Mouse (Mus musculus) erythroid progenitor cell, adult 5-6 weeks (primary cell): Measurements from ENCODE around the gene Fhit. TPM values are rescaled to one million over a fixed set of nuclear protein-coding genes. Genes with fewer than 3 reads are reported as not detected.
"Not testable (repeated sequence)": the region's sequence is repeated elsewhere in the genome, so short reads cannot be mapped to it uniquely, and the experiment has no call there.

Experiments used
- ATAC-seq: replicated peaks from 2 replicates; pipeline ENCODE4 v1.8.0; 2016; ENCODE audit warnings: moderate number of reproducible peaks, mild to moderate bottlenecking, moderate TSS enrichment, inconsistent platforms; ENCODE audit not compliant: poor library complexity, low FRiP score, severe bottlenecking
- total RNA-seq, 2 experiments: library from RNA; stranded (forward) in 1 of 2; stranded (reverse) in 1 of 2; fragments of 150-400 nt in 1 of 2; fragments of 186-747, 209-891 nt in 1 of 2; gene quantifications; 2 replicates each; pipeline versions ENCODE4 v1.2.3 to v1.2.4; 2015 to 2017; ENCODE audit warnings: low replicate concordance in 2 of 2

The Fhit gene
- total RNA-seq (2015; ENCODE audit: low replicate concordance) (4.3 TPM in 1 of 2 replicates, not detected in the other), total RNA-seq (2017; ENCODE audit: low replicate concordance) (not detected in 2 replicates)

DNA sequence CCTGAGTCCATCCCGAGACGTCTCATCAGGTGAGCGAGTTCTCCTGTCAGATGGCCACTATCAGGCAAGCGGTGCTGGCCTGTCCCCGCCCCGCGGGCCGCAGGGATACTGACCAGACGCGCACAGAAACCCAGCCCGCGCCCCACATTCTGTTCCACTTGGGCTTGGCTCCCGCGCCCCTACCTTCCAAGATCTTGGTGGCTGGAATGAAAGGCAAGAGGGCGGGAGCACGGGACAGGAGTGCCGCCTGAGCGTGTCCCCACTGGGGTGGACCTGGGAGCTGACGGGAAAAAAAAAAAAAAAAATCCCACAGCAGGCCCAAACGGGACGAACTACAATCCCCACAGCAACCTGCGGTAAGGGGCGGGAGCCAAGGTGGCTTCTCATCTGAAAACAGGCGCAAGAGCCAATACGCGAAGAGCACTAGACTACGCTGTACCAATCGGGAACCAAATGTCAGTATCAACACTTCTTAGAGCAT, at the start of gene Fhit:
Gene Fhit (minus strand): TSS at position 285 of the 481 bp plus-strand sequence.
- ATAC-seq, result peak; percentile 39; the same call in 1 of the 2 replicates

- ATAC-seq, result no peak
These were observed 45.0 kb upstream of the Fhit start for GRCm38 (mm10) chr14:11206786-11207185.

- no peak for ATAC-seq
These were observed 907 bp downstream of the Fhit start for GRCm38 (mm10) chr14:11160806-11161450.

DNA sequence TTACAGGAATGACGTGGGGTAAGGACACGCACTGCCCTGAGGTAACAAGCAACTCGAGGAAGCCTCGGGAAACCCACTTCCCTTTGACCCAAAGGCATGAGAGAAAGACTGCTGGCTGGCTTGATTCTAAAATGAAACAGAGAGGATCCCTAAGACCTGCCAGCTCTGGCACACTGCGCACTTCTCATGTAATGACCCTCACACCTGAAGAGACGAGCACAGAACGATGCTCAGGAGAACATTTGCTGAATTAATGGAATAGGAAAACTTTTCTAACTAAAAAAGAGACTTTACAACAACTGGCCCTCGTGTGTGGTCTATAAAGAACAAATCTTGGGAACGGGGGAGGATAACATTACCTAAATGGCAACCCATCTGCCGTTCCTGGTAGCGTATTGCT, 2.2 kb downstream of the Fhit start:
- no peak for ATAC-seq

GRCm38 (mm10) chr14:11159021-11159420, 2.8 kb downstream of the Fhit start:
- ATAC-seq, result no peak

- no peak for ATAC-seq
These were observed 4.1 kb downstream of the Fhit start for GRCm38 (mm10) chr14:11157741-11158140.

GRCm38 (mm10) chr14:11151634-11152321, 10.1 kb downstream of the Fhit start:
- no peak for ATAC-seq

DNA sequence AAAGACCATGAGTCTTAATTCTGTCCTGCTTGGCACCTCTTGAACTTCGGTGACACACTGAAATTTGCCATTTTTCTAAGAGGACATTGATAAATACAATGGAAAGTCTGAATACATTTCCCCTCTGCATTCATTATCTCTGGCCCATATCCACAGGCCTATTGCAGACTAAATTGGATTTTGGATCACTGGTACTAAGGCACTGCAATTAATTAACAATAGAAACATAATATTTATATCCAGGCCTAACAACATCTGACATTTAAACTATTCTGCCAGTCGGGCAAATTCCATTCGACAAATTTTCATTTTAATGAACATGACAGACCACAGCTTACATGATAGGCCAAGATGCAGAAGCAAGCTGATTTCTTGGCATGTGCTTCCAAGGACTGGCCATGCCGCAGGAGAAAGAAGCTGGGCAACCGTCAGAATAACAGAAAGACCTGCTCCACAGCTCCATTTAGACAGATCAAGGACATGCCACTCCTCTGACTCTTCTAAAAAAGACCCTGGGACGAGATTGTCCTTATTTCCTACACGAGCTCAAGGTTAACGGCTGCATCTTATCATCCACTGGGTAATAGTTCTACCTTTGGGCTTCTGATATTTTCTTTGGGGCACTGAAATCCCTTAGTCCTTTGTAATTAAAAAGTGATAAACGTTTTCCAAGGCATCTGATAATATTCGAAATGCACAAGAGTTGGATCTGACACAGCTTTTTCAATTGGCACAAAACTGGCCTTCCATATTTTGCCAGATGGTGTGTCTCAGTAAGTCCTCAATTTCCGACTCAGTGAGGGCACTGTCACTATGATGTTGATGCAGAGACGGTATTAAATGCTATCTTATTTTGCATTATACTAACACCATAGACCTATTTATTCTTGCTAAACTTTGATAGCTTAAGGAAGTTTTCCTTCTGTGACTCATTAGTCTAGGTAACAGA, 27.8 kb downstream of the Fhit start:
- ATAC-seq, result no peak

GRCm38 (mm10) chr14:11132637-11133474, 29.0 kb downstream of the Fhit start:
- ATAC-seq, result no peak

- no peak for ATAC-seq
These were observed 36.7 kb downstream of the Fhit start for GRCm38 (mm10) chr14:11125096-11125495.

GRCm38 (mm10) chr14:11119076-11119475, 42.8 kb downstream of the Fhit start:
- no peak for ATAC-seq

- ATAC-seq, result no peak
These were observed 76.2 kb downstream of the Fhit start for GRCm38 (mm10) chr14:11085596-11085995.

- ATAC-seq, result no peak
These were observed 77.9 kb downstream of the Fhit start for GRCm38 (mm10) chr14:11083946-11084345.

- ATAC-seq, result no peak
These were observed 78.4 kb downstream of the Fhit start for GRCm38 (mm10) chr14:11083462-11083861.

GRCm38 (mm10) chr14:11063594-11063993, 98.2 kb downstream of the Fhit start:
- ATAC-seq, result no peak

GRCm38 (mm10) chr14:11060221-11060620, 101.6 kb downstream of the Fhit start:
- no peak for ATAC-seq

DNA sequence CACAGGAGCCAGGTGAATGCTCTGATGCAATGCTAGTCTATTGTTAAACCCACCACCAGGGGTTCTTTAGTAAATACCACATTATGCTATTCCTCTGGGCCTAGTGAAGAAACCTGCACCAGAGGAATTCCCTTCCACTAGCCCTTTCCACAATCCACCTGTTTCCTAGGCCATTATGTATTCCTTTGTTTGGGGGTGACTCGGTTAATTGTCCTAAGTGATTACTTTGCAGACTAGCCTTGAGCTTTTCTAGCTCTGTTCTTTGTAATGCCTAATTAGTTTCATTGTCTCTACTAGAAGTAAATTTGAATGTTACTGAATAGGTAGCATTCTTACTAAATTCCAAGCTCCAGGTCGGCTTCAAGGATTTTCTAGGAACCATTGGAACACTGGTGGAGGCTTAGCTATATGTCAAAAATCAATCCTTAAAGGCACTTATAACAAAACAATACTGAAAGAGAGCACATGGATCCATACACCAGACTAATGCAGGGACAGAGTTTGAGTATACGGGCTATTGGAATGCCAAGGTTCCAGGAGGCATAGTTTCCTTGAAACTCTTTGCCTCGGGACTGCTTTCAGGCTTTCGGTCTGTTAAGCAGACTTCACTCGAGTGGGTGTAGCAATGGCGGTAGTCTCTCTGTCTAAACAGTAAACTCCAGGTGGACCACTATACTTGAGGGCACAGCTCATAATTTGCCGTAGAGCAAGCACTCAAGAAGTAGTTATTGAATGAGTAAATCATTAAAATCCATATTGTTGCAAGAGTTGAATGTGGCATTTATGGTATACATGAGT, 122.1 kb downstream of the Fhit start:
- not testable (repeated sequence) for ATAC-seq

- ATAC-seq, result no peak
These were observed 140.4 kb downstream of the Fhit start for GRCm38 (mm10) chr14:11021391-11021790.
